Mouse (Mus musculus) A20 (cell line): ENCODE results near the gene Trpc4ap.
A peak's percentile ranks its signal among the peaks of the same experiment; 100 is the strongest.

Experiments used
- DNase-seq: peaks from one replicate; pipeline ENCODE4 v3.0.0-alpha.2; 2011; ENCODE audit warnings: low read depth, low spot score

The Trpc4ap gene

GRCm38 (mm10) chr2:155694564-155694963 is 2.4 kb upstream of the Trpc4ap start:
- no peak for DNase-seq

DNA sequence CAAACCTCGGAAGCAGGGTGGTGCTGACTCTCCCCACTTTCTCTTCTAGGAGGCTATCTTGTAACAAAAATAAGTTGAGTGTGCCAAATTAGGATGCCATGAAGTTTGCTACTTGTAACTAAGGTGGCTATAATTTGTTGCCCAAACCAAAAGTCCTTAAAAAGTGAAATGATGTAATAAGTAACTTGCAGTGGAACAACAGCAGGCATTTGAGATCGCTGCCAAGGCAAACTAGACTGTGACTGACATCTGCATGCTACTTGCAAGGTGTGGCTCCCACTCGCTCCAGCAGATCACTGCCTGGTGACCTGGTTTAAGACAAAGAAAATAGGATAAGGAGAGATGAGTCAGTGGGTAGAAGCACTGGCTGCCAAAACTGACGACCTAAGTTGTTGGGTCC is 952 bp upstream of the Trpc4ap start:
- no peak for DNase-seq

- DNase-seq = no peak
These were observed 855 bp downstream of the Trpc4ap start for GRCm38 (mm10) chr2:155691336-155691722.

DNA sequence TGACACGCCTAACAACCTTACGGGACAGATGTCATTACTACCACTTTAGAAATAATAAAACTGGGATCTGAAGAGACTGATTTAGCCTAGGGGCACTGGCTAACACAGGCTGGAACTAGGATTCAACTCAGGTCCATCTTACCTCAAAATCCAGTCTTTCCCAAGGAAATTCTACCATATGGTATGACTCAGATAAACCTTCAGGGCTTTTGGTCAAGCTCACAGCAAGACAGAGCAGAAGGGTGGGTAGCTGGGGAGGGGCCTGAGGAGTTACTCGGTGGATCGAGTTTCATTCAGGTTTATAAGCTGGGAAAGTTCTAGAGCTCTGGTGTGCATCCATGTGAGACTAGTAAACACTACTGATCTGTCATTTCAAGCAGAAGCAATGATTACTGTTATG is 3.0 kb downstream of the Trpc4ap start:
- DNase-seq = no peak

GRCm38 (mm10) chr2:155687746-155688145 is 4.4 kb downstream of the Trpc4ap start:
- DNase-seq = no peak

GRCm38 (mm10) chr2:155686572-155686971 is 5.6 kb downstream of the Trpc4ap start:
- DNase-seq = peak; percentile 19

GRCm38 (mm10) chr2:155683821-155684220 is 8.4 kb downstream of the Trpc4ap start:
- no peak for DNase-seq

DNA sequence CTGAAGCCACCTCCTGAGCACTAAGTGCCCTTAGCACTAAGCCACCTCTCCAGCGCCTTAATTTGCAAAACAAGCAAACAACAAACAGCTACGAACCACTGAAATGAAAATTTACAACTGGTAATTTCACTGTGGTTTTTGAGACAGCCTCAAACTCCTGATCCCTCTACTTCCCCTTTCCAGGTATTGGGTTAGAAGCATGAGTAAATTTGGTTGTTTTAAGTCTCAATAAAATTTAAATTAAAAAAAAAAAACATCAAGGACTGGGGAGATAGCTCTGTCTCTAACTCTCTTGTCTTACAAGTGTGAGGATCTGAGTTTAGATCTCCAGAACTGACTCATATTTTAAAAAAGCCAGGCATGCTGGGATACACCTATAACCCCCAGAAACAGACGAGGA is 9.0 kb downstream of the Trpc4ap start:
- DNase-seq = peak; percentile 45

- DNase-seq = no peak
These were observed 10.3 kb downstream of the Trpc4ap start for GRCm38 (mm10) chr2:155681874-155682273.

DNA sequence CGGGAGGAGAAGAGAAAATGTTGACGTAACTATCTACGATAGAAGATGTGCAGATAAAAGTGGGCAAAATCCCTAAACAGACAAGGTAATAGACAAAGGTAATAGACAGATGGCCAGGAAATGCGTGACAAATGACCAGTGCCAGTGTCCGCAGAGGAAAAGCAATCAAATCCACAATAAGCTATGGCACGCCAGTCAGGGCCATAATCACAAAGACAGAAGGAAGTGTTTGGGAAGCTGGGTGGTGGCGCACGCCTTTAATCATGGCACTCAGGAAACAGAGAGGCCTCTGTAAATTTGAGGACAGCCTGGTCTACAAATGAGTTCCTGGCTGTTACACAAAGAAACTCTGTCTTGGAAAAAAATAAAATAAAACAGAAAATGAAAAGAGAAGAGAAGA is 11.0 kb downstream of the Trpc4ap start:
- DNase-seq = no peak

DNA sequence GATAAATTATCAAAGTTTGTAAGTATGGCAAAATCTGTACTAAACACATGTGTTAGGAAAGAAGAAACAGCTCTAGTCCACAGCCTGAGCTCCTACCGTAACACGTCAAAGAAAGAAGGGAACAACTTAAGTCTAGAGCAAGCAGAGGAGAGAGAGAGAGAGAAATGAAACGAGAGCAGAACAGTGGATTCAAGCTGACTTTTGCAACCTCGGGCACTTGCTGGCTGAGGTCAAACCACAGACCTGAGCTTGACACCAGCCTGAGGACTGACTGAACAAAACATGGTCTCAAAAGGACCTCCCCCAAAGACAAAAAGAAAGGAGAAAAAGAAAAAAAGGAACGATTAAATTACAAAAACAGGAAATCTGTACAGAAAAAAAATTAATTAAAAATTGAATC is 11.6 kb downstream of the Trpc4ap start:
- no peak for DNase-seq

- peak; percentile 37 for DNase-seq
These were observed 12.5 kb downstream of the Trpc4ap start for GRCm38 (mm10) chr2:155679586-155680110.

- DNase-seq = no peak
These were observed 17.1 kb downstream of the Trpc4ap start for GRCm38 (mm10) chr2:155675118-155675517.

- peak; percentile 78 for DNase-seq
These were observed 18.6 kb downstream of the Trpc4ap start for GRCm38 (mm10) chr2:155673546-155673945.

DNA sequence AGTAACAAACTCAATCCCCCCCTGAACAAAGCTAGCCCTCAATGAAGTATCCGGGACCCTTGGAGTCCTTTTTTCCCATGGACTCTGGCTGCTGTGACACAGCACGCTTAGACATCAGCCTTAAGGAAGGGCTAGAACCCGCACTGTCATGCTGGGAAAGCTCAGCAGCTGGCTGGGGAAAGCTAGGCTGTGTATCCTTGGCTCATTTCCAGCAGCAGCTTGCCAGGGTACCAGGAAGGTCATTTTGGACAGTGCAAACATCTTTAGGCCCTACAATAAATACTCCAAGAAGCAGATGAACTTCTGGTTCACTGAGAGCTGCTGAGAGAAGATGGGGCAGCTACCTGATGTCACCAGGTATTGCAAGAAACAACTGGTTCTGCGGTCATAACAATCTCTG is 20.9 kb downstream of the Trpc4ap start:
- no peak for DNase-seq

- DNase-seq = peak; percentile 56
These were observed 23.7 kb downstream of the Trpc4ap start for GRCm38 (mm10) chr2:155668461-155668860.

- no peak for DNase-seq
These were observed 24.3 kb downstream of the Trpc4ap start for GRCm38 (mm10) chr2:155667881-155668280.

- no peak for DNase-seq
These were observed 28.2 kb downstream of the Trpc4ap start for GRCm38 (mm10) chr2:155663910-155664460.

GRCm38 (mm10) chr2:155663097-155663496 is 29.1 kb downstream of the Trpc4ap start:
- no peak for DNase-seq

- DNase-seq = no peak
These were observed 29.8 kb downstream of the Trpc4ap start for GRCm38 (mm10) chr2:155662390-155662789.

DNA sequence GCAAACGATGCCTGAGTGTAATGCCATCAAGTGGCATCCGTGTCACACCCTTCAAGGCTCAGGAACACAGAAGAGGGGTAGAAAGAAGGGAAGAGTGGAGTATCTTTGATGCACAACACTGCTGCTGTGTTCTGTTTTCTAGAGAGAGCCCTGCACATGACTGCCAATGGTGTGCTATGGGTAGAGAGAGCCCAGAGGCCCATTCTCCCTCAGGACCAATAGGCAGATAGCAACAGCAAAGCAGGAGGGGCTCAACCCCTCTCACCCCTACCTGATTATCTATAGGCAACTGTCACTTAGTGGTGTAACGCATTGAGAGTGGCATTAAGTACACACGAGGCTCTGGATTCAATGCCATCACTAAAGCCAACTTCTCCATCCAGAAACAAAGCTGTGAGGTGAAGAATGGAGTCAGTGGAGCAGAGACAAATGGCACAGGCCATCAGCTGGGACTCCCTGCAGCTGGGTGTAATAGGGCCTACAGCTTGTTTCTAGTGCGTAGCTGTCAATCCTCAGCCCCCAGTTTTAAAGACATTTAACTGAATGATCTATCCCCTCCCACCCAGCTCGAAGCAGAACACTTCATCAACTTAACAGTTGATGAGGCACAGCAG is 36.3 kb downstream of the Trpc4ap start:
- no peak for DNase-seq

DNA sequence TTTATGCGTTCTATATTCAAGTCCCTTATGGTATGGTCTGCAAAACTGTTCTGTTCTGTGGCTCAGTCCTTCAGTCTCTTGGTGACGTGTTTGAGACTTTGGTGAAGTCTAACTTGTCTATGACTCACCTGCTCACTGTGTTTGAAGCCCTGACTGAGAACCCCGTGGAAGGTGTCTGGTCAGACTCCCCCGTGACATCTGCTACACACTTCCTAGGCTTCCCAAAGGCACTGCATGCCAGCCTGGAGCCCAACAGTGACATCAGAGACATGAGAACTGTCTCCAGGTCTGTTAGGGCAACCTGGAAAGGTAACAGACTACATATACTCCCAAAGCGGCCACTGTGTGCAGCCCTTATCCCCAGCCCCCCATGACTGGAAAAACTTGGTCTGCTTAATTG is 39.6 kb downstream of the Trpc4ap start:
- no peak for DNase-seq

- DNase-seq = no peak
These were observed 46.4 kb downstream of the Trpc4ap start for GRCm38 (mm10) chr2:155645746-155646145.
